Mouse (Mus musculus) small intestine, adult 2 months (tissue): ENCODE data around the gene Trappc3l.

Source experiments
- CTCF ChIP-seq: fragments of 200-500 bp; IDR thresholded peaks from 2 replicates; pipeline ENCODE4 v1.5.1; 2012; ENCODE audit warnings: low read depth, mild to moderate bottlenecking, control low read depth, inconsistent platforms, low read length, moderate library complexity, mixed read lengths; ENCODE audit not compliant: insufficient replicate concordance, insufficient read length; ENCODE audit errors: extremely low read depth
- POLR2A ChIP-seq: fragments of 200-500 bp; IDR thresholded peaks from 2 replicates; pipeline ENCODE4 v1.6.1; 2012; ENCODE audit warnings: low read depth, mild to moderate bottlenecking, control low read depth, inconsistent platforms, low read length, moderate library complexity

DNA sequence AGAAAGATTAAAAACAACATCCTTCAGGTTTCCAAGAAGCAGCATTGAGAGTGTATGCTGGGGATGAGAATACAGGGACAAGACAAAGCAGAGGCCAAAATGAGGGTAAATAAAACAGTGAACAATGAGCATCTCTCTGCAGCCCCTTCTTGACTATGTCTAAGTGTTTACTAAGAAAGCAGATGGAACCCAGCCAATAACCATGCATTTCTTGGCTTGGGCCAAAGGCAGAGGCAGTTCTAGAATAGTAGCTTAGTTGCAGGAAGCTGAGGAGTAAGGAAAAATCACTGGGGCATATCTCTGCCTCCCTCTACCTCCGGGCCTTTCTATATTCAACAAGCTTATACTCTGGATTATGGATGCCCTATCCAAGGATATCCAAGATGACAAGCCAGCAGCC is 53.1 kb downstream of the Trappc3l start:
- TF ChIP-seq CTCF (no peak), POLR2A (no peak)
